Mouse (Mus musculus) layer of hippocampus, adult 2 months (tissue): Measurements from ENCODE around the gene Uts2. TPM values are rescaled to one million over a fixed set of nuclear protein-coding genes. Genes with fewer than 3 reads are reported as not detected.
"Not testable (repeated sequence)": the region's sequence is repeated elsewhere in the genome, so short reads cannot be mapped to it uniquely, and the experiment has no call there.

ENCODE experiments used
- DNase-seq, 2 experiments: peaks; one replicate each; pipeline ENCODE4 v3.0.0; 2022; ENCODE audit warnings: low spot score in 2 of 2
- H3K27ac ChIP-seq: fragments of 200-600 bp; 2 replicates; pipeline ENCODE4 v1.8.1; 2022
- H3K4me3 ChIP-seq: fragments of 200-600 bp; 2 replicates; pipeline ENCODE4 v1.8.1; 2022; ENCODE audit warnings: mild to moderate bottlenecking
- CTCF ChIP-seq: fragments of 200-600 bp; conservative IDR thresholded peaks from 2 replicates; pipeline ENCODE4 v1.8.1; 2022; ENCODE audit warnings: antibody characterized with exemption, mild to moderate bottlenecking, moderate library complexity
- total RNA-seq, 2 experiments: library from RNA; stranded (reverse); gene quantifications; 2 replicates each; pipeline ENCODE4 v1.2.3; 2021

Uts2 gene
- total RNA-seq, 2 experiments from 2014 or later = not detected

DNA sequence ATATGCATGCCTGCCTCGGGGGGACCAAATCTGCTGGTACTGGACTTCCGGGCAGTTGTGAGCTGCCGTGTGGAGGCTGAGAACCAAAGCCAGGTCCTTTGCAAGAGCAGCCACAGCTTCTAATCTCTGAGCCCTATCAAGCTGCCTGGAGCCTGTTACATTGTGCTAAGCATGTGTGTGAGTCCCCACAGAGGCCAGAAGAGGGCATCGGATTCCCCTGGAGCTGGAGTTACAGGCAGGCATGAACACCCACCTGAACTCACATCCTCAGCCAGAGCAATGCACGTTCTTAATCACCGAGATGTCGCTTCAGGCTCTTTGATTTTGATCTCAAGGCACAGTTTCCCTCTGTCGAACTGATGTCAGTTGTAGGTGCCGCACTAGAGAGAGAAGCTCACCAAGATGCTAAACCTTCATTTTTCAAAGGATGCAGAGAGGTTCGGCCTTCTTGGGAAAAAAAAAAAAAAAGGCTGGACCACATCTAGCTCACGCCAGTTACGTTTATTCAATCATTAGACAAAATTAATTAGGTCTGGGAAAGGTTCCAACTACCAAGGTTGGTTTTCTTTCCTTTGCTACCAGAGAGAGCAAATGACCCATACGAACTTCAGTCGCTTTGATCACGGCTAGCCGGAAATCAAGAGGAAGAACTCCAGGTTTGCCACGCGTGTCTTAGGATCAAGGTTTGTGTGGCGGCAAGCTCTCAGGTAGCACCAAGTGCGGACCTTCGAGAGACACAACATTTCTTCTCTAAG lies 18.6 kb upstream of the Uts2 start:
- Histone ChIP-seq H3K4me3 (no peak overlapping the region), H3K27ac (no peak overlapping the region)
- no peak for DNase-seq
- peak; percentile 36 for TF ChIP-seq CTCF

DNA sequence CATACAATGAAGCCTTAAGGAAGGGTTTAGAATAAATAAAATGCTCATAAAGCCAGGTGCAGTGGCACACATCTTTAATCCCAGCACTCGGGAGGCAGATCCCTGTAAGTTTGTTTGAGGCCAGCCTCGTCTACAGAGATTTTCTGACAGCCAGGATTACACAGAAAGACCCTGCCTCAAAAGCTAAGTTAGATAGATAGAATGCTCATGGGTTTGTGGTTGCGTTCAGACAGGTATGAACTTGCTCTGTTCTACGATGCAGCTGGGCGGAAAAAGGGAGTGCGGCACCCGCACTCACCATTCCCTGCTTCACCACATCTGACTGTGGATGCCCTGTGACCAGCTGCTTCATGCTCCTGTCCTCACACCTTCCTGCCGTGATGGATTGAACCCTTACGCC lies 17.4 kb upstream of the Uts2 start:
- Histone ChIP-seq H3K4me3 (no peak overlapping the region), H3K27ac (no peak overlapping the region)
- TF ChIP-seq CTCF = no peak
- no peak for DNase-seq

DNA sequence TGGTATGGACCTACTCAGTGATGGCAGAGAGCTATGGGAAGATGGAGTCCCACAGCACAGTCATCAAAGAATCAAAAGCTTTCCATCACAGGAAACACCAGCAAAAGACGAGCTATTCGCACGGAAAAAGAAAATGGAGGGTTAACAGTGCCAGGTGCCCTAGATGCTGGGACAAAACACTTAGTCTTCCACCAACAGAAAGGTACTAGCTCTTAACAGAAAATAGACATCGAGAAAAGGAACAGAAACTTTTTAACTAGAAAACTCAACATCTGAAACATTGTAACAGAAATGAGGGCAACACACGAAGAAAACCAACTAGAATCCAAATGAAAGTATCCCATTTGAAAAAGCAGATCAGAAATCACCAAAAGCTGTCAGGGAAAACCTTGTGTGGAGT lies 16.7 kb upstream of the Uts2 start:
- Histone ChIP-seq H3K4me3 (no peak overlapping the region), H3K27ac (no peak overlapping the region)
- TF ChIP-seq CTCF = no peak
- DNase-seq = no peak

DNA sequence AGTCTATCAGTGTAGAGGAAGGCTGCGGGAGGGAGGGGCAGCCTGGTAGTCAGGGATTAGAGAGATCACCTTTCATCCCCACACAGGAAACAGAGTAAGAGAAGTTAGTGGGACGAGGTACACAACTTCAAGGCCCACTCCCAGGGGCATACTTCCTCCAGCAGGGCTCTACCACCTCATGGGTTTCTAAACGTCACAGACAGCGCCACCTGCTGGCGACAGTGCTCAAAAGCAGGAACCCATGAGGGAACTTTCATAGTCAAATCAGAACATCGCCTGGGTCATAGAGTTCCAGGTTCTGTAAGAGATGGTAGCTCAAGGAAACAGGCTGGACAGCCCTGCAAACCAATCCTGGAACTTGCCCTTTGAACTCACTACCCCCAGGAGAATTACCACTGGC lies 6.7 kb upstream of the Uts2 start:
- no peak for DNase-seq
- Histone ChIP-seq H3K27ac (no peak overlapping the region), H3K4me3 (no peak overlapping the region)
- TF ChIP-seq CTCF = peak; percentile 75

DNA sequence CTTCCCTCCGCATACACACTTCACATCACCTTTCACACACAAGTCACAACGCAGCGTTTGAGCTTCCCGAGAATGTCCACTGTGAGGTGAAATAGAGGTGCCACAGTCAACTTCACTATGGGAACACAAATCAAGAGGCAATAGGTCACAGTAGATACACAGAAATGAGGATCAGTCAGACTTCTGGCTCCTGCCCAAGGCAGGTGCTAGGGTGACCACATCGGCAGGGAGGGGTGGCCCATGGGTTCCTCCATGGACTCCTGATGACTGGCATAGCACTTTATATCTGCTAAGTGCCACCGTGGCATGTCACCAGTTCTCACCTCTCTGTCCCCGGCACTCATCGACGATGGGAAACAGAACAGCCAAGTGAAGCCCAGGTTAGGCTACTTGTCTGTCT lies 1.7 kb downstream of the Uts2 start:
- TF ChIP-seq CTCF = no peak
- H3K4me3 ChIP-seq = no peak overlapping the region

DNA sequence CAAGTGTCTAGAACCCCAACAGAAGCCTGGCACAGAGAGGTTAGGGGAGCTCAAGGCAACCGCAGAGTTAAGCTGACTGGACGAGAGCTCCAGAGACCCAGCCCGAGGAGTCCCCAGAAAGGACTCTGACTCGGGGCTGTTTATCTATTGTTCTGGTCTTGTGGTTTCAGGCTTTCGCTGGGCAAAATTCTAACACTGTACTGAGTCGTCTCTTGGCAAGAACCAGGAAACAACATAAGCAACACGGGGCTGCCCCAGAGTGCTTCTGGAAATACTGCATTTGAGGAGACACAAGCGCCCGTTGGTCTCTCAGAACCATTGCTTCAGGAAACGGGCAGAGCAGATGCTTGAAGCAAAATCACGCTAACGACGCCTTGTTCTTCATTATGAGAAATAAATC lies 4.5 kb downstream of the Uts2 start:
- Histone ChIP-seq H3K27ac (no peak overlapping the region), H3K4me3 (no peak overlapping the region)
- no peak for TF ChIP-seq CTCF
- DNase-seq = no peak

More for the DNA sequence above, 1.7 kb downstream of the Uts2 start:
- no peak for DNase-seq
- no peak overlapping the region for H3K27ac ChIP-seq

DNA sequence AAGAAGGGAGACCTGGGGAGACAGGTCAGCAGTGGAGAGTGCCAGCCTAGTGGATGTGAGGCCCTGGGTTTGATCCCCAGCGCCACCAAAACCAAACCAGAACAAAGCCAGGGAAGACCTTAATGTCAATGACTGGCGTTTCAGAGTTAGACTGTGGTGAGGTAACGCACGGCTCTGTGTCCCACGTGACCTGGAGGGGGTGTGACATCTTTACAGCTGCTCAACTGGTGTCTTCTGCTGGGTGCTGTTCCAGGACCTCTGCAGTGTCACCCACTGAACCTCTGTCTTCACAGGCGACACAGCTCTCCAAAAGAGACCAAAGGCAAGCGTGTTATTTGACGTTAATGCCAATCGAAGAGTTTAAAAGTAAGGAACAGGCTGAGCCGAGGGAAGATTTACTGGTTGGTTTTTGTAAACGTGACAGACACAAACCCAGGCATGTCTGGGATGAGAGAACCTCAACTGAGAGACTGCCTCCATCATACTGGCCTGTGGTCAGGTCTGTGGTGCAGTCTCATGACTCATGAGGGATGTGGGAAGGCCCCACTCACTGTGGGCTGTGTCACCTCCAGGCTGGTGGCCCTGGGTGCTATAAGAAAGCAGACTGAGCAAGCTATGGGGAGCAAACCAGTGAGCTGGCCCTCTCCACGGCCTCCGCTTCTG lies 8.9 kb downstream of the Uts2 start:
- no peak overlapping the region for H3K4me3 ChIP-seq
- no peak for TF ChIP-seq CTCF
- DNase-seq = no peak
- no peak overlapping the region for H3K27ac ChIP-seq

DNA sequence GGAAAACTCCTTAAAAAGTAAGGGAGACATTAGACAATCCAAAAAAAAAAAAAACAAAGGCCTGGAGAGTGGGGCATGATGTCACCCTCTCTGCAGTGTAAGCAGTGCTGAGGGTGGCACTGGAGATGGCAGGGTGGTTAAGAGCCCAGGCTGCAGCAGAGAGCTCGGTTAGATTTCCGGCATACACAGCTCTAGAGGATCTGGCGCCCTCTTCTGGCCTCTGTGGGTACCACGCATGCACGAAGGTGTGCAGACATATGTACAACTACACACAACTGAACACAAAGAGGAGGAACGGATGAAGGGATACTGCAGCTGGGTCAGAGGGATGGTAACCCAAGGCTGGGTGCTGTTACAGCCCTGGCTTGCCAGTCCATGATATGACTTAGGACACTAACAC lies 10.0 kb downstream of the Uts2 start:
- peak in 1 of 2 experiments; percentile 75 for DNase-seq
- TF ChIP-seq CTCF = peak; percentile 78
- Histone ChIP-seq H3K27ac (no peak overlapping the region), H3K4me3 (no peak overlapping the region)

DNA sequence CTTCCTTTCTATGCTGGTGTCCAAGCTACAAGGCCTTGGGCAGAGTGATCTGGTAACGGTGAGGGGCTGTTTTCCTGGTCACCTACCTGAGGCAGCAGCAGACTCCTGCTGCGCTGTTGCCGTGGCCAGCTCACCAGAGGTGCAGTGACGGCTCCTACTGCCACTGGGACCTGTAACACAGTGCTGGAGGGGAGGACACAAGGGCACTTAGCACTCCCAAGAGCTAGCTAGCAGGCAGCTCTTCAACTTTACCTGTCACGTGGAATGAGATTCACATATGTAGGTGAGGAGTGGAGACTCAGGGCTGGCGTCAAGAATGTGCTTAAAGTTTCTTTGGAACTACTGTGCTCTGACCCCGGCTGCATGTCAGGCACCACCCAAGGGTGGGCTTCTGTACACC lies 13.4 kb downstream of the Uts2 start:
- DNase-seq = no peak
- no peak for TF ChIP-seq CTCF
- Histone ChIP-seq H3K4me3 (no peak overlapping the region), H3K27ac (no peak overlapping the region)

DNA sequence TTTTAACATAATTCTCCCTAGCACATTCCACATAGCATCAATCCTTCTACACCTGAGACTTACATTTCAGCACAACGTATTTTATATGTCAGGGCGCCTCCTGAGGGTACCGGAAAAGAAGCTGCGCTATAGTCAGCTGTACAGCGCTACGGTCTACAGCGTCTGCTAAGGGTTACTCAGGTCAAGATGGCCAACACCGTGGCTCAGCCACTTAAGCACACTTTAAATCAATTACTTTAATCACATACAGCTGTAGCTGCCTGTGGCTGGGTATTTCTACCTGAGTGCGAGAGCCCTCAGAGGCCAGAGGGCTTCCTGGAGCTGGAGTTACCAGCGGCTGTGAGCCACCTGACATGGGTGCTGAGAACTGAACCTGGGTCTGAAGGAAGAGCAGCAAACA lies 19.0 kb downstream of the Uts2 start:
- TF ChIP-seq CTCF = no peak
- Histone ChIP-seq H3K27ac (no peak overlapping the region), H3K4me3 (no peak overlapping the region)
- no peak for DNase-seq

DNA sequence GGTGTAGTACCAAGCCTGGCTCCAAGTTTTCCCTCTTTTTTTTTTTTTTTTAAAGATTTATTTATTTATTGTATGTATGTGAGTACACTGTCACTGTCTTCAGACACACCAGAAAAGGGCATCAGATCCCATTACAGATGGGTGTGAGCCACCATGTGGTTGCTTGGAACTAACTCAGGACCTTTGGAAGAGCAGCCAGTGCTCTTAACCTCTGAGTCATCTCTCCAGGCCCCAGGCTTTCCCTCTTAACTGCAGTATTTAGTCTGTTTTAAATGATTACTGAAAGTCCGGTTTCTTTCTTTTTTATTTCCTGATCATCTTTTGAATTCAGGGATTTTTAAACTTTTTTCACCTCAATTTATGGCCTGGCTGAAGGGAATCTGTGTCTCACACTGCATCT lies 20.5 kb downstream of the Uts2 start:
- H3K4me3 ChIP-seq = not testable (repeated sequence)

DNA sequence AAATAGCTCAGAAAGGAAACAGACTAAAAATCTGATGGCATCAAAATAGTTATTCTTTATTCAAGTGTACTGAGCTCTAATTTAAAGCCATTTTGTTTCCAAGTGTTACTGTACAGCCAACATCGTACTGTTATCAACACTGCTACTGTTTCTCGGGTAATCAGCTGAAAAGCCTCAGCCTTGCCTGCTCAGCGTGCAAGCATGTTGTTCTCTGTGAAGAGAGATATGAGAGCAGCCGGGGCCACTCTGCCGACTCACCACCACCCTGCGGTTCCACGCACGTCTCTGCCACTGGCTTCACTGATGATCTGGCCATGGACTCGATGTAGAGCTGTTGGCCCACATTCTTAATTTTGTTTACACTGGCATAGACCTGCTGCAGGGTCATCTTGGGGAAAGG lies 27.3 kb downstream of the Uts2 start:
- no peak for DNase-seq
- no peak for TF ChIP-seq CTCF

More for the DNA sequence above, 20.5 kb downstream of the Uts2 start:
- DNase-seq, H3K27ac ChIP-seq: not testable (repeated sequence)

DNA sequence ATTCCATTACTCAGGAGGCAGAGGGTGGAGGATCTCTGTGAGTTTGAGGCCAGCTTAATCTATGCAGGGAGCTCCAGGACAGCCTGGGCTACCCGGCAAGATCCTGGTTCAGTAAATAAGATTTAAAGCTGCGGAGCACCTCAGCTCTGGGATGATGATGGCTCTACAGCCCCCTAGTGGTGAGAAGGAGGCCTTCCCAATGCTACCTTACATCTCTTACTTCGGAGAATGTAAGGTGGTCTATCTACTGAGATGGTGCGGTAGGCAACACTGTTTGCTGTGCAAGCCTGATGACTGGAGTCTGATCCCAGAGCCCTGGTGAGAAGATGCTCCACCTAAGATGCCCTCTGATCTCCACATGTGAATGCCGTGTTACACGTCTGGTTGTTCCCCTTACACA lies 30.1 kb downstream of the Uts2 start:
- peak; percentile 84 for TF ChIP-seq CTCF
- H3K4me3 ChIP-seq = no peak overlapping the region
- DNase-seq = peak in 1 of 2 experiments; percentile 27
- H3K27ac ChIP-seq = no peak overlapping the region

More for the DNA sequence above, 27.3 kb downstream of the Uts2 start:
- no peak overlapping the region for H3K4me3 ChIP-seq
- H3K27ac ChIP-seq = no peak overlapping the region

DNA sequence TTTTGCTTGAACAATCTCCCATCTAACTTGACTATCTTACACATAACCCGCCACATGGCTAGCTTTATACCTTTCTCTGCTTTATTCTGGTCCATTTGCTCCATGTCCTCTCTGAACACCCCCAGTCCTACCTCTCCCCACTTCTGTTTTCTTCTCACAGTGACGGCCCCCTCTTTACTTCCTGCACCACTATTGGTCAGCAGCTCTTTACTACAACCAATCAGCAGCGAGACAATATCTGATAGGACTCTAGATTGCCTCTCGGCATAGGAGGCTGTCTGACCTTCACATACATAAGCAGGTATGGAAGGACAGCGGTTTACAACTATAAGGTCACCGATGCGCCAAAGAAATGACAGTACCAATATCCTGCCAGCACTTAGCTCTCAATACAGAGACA lies 39.6 kb downstream of the Uts2 start:
- no peak for TF ChIP-seq CTCF
- Histone ChIP-seq H3K27ac (no peak overlapping the region), H3K4me3 (no peak overlapping the region)
- DNase-seq = no peak
